Mouse (Mus musculus): Measurements from ENCODE around the gene Bard1.

The Bard1 gene

DNA sequence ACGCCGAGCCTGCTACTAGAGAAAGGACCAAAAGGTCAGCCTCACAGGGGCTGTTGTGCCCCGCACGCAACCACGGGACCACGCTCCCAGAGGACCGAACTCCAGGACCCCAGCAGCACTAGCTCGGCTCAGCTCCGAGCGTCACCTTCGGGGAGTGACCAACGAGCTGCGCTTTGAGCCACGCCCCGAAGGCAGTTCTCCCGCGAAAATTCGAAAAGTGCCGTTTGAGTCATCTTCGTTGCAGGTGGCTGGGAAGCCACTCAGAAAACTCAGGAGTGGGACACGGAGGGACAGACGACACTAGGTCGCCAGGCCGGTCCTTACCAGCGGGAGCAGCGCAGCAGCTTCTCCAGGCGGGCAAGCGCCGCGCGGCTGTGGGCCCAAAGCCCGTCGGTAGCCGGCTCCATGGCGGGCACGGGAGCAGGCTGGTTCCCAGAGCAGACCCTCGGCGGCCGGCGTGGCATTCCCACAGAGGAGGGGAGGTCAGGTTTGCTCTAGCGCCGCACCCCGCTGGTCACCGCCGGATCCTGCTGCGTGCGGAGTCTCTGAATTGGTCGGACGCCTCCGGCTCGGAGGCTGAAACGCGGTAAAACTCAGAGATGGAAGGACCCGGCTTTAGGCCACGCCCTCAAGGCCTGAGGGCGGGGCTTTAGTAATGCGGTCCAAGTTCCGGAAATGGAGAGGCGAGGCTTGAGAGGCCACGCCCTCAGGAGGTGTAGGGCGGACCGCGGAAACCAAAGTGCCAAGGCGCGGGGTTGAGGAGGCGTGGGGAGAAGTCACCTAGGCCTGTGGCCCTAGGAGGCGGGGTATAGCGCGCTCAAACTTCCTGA is at the start of gene Bard1:
Bard1 (minus strand) TSS at position 803 of the 830 bp plus-strand sequence.
- peak; percentile 32 for DNase-seq

DNA sequence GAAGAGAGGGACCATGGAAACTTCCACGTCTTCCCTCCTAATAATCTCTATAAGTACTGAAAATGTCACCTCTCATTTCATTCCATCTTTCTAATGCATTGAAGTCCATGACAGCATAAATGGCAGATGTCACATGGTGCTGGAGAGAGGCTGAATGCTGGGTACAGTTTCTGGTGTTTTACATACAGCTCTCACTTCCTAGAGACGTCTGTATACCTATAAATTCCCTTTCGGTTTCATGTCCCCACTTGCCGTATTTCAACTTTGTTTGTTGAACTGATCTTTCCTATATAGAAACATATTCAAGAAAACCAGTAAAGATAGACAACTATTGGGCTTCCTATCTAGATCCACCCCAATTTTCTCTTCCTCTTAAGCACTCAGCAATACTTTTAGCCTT is 24.2 kb upstream of the Bard1 start:
- DNase-seq = no peak

DNA sequence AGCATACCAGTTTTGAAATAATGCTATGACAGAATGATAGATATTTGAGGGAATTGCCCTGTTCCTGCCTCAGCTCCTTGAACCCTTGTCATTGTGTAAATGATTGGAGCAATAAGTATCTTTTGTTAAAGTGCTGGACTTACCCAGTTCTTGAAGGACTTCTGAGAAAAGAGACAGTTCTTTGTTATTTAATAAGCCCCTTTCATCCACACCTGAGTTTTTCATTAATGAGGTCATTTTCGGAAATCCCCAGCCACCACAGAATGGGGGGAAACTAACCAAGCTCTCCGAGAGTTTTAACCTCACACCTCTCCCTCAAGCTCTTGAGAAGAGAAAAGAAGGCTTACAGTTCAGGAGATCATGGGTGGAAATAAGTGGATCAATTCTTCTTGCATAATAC is 15.6 kb upstream of the Bard1 start:
- no peak for DNase-seq

DNA sequence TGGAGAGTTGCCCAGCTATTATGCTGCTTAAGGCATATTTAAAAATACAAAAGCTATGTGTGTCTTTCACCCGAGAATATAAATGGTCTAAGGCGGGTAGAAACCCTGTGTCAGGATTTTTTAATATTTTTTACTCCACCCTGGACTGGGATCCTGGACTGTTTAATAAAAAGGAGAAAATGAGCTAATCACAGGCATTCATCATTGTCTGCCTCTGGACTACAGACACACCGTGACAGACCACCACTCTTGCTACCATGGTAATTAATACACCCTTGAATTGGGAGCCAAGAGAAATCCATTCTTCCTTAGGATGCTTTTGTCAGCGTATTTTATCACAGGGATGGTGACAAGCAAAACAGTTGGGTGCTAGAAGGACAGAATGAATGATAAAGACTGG is 14.3 kb upstream of the Bard1 start:
- DNase-seq = no peak

DNA sequence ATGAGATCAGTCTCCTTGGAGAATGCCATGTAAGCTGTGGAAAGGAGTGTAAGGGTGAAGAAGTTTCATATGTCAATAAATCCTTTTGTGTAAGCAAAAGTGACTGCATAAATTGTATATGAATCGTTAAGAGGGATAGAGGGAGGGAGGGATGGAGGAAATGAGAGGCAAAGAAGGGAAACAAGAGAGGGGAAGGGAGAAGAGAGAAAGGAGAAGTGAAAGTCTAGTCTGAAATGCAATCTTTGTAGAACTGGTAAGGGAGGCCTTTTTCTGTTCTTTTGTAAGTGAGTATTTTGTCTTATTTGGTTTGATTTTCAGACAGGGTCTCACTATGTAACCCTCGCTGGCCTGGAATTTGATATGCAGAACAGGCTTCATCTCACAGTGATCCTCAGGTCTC is 12.8 kb upstream of the Bard1 start:
- no peak for DNase-seq

DNA sequence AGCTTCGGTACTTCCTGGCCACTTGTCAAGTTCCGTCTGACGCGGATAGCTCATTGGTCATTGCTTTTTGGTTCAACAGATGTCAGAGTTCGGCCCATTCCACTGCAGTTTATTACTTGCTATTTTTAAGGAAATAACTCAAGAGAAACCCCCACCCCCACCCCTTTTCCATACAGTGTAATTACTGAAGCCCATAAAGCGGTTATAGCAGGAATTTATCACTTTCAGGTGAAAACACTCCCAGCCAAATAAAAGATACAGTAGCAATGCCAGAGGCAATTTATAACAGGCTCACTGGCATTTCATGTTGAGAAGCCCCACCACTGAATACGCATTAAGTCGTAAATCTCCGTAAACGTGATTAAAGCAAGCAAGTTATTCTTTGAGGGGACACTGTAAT is 6.9 kb upstream of the Bard1 start:
- no peak for DNase-seq

DNA sequence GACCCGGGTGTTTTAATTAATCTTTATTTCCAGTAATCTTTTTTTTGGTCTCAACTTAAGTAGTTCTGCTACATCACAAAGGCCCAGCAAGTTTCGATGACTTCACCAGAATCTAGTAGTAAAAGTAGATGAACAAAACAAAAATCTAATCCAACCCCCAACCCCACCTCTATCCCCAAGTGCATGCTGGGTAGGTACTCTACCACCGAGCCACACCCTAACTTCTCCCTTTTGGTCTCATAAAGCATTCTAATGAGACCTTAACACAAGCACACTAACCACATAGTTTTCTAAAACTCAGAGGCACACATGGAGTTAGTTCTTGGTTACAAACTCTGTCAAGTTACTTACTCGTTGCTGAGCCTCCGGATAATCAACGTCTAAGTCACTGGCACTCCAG is 3.2 kb upstream of the Bard1 start:
- DNase-seq = no peak

DNA sequence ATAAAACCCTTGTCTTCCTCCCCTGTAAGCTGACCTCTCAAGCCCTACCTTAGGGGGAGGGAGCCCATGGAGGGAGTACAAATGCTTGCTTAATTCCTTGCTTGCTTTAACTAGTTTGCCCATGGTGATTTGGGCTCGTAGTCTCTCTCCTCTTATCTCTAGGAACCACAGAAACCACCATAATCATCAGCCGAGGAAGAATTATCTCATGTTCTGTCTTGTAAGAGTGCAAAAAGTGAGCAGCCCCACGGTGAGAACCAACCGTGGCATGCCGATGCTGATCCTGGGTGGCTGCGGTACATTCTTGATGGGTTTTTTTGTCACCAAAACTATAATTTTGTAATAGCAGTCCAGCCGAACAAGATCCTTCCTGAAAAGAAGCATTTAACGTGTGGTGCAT is 2.8 kb upstream of the Bard1 start:
- DNase-seq = no peak

DNA sequence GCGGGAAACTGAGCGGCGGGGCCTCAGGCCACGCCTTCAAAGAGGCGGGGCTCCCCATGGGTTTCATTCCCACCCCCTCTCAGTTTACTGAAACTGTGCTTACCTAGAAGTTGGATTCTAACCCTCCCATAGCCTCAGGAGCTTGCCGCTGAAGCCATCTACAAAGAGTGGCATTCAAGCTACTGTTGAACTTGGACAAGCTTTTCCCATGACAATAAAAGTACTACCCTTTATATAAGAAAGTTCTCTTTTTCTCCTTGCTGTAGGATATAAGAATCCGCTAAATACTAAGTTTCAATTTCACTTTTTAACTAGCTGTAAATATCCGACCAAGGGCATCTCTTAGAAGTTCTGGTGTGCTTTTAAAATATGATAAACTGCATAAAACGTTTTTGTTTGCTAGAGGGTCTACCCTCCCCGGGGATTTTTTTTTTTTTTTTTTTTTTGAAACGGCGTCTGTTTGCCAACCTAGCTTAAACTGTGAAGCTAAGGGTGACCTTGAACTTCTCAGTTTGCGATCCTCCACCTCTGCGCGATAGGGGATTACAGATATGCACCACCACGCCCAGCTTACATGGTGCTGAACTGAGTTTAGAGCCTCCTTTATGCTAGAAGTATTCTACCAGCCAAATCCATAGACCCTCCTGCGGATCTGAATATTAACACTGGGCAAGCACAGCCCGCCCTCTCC is 373 bp upstream of the Bard1 start:
- DNase-seq = no peak

DNA sequence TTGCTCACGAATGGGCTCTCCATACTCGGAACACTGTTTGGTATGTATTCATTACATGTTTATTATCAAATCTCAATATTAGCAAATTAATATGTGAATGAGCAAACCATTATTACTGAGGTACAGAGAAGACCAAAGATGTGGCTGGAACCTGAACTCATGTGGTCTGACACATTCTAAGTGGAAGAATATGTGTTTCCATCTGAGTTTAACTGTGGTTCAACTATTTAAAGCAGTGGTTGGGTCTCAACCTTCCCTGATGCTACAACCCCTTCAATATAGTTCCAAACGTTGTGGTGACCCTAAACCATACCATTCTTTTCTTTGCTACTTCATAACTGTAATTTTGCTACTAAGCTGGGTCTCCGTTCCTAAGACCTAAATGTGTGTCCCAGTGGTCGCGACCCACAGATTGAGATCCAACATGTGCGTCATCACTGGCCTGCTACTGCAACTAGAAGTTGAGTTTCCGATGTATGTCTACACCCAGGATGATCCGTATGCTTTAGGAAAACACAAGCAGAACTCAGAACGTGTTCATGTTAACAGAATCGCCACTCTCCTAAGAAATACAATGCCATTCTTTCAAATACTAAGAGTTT is 1.5 kb downstream of the Bard1 start:
- no peak for DNase-seq

DNA sequence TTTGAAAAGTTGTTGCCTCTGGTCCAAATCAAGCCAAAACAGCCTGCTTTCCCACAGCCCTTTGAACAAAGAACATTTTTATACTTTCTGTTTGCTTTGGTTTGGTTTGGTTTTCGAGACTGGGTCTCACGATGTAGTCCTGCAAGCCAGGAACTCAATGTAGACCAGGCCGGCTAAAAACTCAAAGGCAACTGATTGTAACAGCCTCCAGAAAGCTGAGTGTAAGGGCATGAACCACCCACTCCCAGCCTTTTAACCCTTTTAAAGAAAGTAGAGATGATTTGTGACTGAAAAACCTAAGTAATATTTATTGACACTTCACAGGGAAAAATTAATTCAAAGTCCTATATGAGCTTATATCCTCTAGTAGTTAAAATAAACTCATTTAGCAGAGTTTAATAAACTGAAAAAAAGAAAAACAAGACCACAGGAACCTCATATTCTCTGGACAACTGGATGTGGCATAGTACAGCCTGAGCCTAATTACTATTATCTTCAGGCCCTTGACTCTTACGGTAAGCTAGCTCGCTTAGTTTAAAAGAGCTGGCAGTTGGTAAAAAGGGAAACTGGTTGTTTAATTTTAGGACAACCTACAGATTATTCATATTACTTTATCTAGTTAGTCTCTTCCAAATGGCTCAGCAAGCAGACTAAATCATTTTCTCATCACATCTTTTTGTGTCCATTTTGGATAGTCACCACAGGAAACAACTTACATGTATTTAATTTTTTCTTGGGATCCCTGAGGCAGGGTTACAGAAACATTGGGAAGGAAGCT is 2.2 kb downstream of the Bard1 start:
- DNase-seq = no peak

DNA sequence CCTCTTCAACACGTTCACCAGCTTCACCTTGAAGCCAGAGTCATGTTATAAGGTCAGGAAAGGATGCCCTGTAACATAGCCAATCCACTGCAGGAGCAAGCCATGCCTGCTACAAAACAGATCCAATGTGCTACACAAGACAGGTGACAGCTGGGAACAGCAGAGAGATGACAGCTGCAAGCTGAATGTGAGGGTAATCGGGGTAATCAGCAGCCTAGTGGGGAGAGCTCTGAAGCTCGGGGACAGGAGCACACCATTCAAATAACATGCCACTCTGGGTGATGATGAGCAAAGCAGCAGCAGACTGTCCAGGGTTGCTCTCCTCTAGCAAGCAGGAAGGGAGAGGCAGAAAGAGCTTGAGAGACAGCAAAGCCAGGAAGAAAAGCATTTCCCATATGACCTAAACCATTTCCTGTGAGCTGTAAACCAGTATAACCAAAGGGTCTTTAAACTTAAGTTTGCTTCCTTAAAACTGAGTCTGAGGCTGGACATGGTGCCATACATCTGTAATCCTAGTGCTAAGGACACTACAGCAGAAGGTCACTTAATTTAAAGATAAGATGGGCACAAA is 2.9 kb downstream of the Bard1 start:
- no peak for DNase-seq

DNA sequence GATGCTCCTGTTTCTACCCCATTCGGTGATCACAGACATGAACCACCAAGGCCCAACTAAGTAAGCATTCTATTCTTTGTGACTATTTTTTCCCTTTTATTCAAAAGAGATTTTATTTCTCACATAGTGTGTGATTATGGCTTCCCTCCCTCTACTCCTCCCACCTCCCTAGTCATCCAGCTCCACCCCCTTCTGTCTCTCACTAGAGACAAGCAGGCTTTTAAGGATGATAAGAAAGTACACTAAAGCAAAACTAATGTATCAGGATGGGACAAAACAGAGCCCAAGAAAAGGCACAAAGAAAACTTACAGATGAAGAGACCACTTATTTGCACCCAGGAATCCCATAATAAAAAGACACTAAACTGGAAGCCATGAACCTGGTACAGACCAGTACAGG is 6.9 kb downstream of the Bard1 start:
- no peak for DNase-seq

DNA sequence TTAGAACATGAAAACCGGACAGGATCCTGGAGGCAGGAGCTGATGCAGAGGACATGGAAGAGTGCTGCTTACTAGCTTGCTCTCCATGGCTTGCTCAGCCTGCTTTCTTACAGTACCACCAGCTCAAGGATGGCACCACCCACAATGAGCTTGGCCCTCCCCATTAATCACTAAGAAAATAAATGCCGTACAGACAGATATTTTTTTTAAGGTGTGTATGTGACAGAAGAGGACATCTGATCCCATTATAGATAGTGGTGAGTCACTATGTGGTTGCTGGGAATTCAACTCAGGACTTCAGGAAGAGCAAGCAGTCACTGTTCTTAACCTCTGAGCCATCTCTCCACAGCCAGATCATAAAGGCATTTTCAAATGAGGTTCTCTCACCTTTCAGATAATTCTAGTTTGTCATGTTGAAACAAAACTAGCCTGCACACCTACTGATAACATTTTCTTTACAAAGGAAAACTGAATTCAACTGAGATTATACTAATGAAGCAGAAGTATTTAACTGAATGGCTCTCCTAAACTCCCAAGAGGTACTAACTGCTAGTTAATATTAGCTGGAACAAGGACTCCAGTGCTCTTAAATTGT is 7.6 kb downstream of the Bard1 start:
- DNase-seq = no peak

DNA sequence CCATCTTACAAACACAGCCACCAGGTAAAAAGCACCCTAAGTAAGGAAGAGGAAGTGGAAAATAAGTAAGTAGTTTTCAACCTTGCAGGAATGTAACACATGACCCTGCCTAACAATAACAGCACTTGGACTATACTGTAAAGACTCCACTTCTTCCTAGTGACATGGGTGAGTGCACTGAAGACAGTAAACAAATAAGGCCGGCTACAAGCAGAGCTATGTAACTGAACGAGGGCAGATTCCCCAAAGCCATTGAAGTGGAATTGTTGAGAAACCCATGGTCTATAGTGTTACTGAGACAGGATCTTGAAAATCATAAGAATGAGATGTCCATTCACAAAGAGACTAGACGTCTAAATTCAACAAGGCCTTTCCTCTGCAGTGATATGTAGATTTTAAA is 27.3 kb downstream of the Bard1 start:
- no peak for DNase-seq

DNA sequence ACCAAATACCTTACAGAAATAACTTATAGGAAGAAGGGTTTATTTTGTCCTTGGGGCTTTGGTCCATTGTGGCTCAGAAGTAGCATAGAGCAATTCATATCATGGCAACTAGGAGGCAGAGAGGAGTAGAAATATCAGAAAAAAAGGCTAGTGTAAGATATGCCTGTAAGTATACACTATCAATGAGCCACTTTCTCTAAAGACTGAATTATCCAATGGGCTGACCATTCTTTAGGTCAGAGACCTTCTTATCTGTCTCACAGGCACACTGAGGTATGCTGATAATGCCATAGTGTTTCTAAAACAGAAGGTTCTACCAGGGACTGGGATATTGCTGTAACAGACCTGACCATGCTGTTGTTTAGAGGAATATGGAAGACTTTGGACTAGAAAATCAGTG is 32.2 kb downstream of the Bard1 start:
- DNase-seq = no peak

DNA sequence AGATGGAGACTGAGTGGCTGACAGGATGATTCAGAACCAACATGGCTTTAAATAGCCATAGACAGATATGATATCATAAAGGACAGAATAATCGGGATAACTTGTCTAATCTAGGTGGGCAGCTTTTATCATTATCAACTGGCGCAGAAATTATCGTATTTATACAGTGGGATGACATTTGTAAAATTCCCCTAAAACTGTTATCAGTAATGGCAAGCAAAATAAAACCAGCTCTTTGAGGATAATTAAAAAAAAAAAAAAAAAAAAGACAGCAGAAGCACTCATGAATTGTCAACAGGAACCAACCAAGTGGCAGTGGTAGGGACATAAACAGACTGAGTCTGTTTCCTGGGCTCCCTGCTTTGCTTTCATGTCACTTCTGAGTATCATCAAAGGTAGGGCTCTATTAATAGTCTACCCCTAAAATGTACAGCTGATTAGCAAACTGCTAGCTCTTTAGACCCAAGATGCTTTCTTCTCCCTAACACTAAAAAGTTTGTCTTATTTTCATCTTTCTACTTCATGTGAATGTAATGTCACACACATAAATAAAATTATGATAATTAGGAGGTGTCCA is 34.1 kb downstream of the Bard1 start:
- no peak for DNase-seq

DNA sequence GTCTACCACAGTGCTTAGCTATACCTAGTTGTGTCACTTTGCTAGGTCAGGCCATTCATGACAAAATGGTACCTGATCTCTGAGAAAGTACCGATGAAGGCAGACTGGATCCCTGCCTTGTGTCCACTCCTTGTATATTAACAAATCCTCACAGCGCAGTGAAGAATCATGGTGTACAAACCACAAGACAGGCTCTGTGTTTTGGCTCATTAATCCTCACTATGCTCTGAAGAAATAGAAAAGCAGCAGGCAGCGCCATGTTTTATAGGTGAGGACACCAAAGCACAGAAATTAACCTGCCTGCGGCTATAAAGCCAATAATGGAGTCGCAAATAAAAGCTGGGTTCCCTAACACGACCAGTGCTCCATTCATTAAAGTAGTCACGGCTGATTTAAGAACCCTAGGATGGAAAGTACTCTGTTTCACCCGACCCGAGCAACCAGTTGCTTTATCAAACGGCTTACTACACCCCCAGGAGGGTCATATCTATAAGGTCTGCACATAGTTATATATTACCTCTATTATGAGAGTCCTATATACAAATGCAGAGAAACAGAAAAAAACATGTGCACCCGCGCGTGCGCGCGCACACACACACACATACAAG is 39.0 kb downstream of the Bard1 start:
- no peak for DNase-seq

DNA sequence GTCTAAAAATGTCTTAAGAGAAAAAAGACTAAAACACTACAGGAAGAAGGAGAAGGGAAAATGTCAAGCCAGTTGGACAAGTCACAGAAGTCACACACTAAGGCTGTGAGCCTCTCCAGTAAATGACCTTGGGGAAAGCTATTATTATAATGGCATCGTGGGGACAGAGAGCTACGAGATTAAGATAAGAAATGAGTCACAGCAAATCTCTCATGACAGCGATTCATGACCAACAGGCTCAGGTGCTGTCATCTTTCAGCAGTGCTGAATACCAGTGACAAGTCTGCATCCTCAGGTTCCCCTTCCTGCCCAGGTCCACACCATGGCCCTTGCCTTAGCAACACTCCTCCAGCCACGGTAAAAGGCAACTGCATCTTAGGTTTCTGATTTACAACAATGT is 46.8 kb downstream of the Bard1 start:
- no peak for DNase-seq

DNA sequence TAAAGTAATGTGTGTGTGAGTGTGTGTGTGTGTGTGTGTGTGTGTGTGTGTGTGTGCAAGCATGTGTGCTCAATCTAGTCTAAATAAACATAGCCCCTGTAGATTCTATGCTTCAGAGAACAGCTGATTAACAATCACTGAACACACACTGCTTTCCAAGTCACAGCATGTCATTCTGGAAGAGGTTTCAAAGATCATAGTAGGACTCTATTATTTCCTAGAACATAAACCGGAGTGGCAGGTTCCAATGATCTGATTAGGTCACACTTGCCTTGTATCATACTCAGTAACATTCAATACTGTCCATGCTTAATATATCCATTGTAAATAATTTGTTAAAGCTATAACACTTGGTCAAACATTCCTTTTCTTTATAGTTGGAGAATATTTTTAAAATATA is 47.5 kb downstream of the Bard1 start:
- DNase-seq = no peak

DNA sequence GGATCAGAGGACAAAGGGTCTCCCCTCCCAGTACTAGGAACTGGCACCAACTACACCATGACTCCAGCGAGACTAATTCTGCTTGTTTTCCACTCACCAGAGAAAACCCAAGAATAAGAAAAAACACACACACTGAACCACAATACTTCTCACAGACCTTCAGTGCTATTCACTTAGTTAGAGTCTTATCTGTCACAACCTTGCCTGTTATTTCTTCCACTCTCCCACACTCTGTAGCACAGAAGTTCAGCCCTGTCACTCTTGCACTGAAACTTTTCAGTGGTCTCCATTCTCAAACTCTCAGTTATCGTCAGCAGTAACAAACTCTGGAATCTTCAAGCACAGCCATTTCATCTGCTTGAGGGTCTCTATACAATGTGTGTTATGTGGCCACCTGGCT is 50.2 kb downstream of the Bard1 start:
- no peak for DNase-seq

DNA sequence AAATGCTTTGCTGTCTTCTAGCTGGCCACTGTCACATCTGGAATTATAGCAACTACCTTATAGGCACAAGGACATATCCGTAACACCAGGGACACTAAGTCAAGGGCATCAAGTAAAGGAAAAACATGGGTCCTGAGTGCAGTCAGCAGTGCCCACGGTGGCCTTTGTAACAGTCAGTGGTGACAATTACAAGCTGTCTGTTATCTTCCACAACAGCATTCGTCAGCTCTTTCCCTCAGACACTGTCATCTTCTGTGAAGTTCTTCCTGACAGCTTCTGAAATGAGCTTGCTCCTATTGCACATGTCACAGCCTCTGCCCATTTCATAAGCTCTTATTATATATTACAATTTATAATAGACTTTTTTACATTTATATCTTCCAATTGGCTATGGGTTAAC is 50.7 kb downstream of the Bard1 start:
- no peak for DNase-seq
